Mouse (Mus musculus): ENCODE results near the gene Tuba3a. TPM values are rescaled to one million over a fixed set of nuclear protein-coding genes. Genes with fewer than 3 reads are reported as not detected.

Gene Tuba3a
- polyA plus RNA-seq (2015; fragmentation: Nextera tagmentation; extraction: Ambion mirVana), result not detected in 2 replicates

DNA sequence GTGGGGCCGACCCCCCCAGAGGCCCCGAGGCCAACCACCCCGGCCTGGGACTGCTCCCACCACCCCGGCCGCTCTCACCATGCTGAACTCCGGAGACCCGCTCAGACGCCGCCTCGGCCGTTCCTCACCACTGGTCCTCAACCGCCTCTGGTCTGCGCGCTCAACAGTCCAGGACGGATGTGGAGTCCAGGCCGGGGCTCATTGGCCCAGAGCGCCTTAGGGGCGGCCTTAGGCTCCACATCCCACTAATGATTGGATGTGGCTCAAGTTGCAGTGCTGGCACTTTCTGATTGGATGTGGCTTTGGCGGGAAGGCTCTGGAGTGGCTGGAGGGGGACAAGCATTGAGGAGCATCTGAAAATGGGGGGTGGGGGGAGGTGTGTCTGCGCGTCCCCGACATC is at the start of gene Tuba3a:
Gene Tuba3a (minus strand): TSS at position 153 of the 400 bp plus-strand sequence.

GRCm38 (mm10) chr6:125320323-125320722 is 34.5 kb upstream of the Tuba3a start, which contains the start of gene Scnn1a:
Gene Scnn1a (plus strand): TSS chr6:125320659.

GRCm38 (mm10) chr6:125313546-125314230 is 27.8 kb upstream of the Tuba3a start, which contains the start of gene Ltbr:
Gene Ltbr (minus strand): TSS chr6:125313885.

GRCm38 (mm10) chr6:125236782-125237181 is 49.1 kb downstream of the Tuba3a start, which contains the start of gene Cd27:
Gene Cd27 (minus strand): TSS chr6:125237010.

GRCm38 (mm10) chr6:125231117-125232044 is 54.5 kb downstream of the Tuba3a start, which contains the start of gene Tapbpl:
Gene Tapbpl (minus strand): TSS chr6:125231860.

Small RNA genes lying within 50 kb of the gene (microRNA-seq; reads per million reads assigned to microRNA genes)
- gene Mir8113, result not detected

Other genes starting within 250 kb of the Tuba3a start
- gene Ing4, start 246.3 kb downstream of the Tuba3a start, polyA plus RNA-seq (2015; fragmentation: Nextera tagmentation; extraction: Ambion mirVana), result 91.2 and 93.6 TPM in 2 replicates
- gene Acrbp, start 236.4 kb downstream of the Tuba3a start, polyA plus RNA-seq (2015; fragmentation: Nextera tagmentation; extraction: Ambion mirVana), result 18.7 and 19.3 TPM in 2 replicates
- gene Lpar5, start 218.1 kb downstream of the Tuba3a start, polyA plus RNA-seq (2015; fragmentation: Nextera tagmentation; extraction: Ambion mirVana), result 0.71 and 0.94 TPM in 2 replicates
- gene Chd4, start 190.1 kb downstream of the Tuba3a start, polyA plus RNA-seq (2015; fragmentation: Nextera tagmentation; extraction: Ambion mirVana), result 90.4 and 92.6 TPM in 2 replicates
- 37.5 and 39.7 TPM in 2 replicates for gene Nop2, start 154.1 kb downstream of the Tuba3a start, polyA plus RNA-seq (2015; fragmentation: Nextera tagmentation; extraction: Ambion mirVana)
- 24.5 and 27.5 TPM in 2 replicates for gene Iffo1, start 140.8 kb downstream of the Tuba3a start, polyA plus RNA-seq (2015; fragmentation: Nextera tagmentation; extraction: Ambion mirVana)
- gene Gapdh, start 119.6 kb downstream of the Tuba3a start, polyA plus RNA-seq (2015; fragmentation: Nextera tagmentation; extraction: Ambion mirVana), result 1,880 and 2,030 TPM in 2 replicates
- 17.6 and 23.0 TPM in 2 replicates for gene Ncapd2, start 94.3 kb downstream of the Tuba3a start, polyA plus RNA-seq (2015; fragmentation: Nextera tagmentation; extraction: Ambion mirVana)
- gene Mrpl51, start 94.2 kb downstream of the Tuba3a start, polyA plus RNA-seq (2015; fragmentation: Nextera tagmentation; extraction: Ambion mirVana), result 166 and 188 TPM in 2 replicates
- 148 and 157 TPM in 2 replicates for gene Vamp1, start 70.5 kb downstream of the Tuba3a start, polyA plus RNA-seq (2015; fragmentation: Nextera tagmentation; extraction: Ambion mirVana)
- gene Tapbpl, start 54.2 kb downstream of the Tuba3a start, polyA plus RNA-seq (2015; fragmentation: Nextera tagmentation; extraction: Ambion mirVana), result 7.7 and 9.3 TPM in 2 replicates
- gene Cd27, start 49.0 kb downstream of the Tuba3a start, polyA plus RNA-seq (2015; fragmentation: Nextera tagmentation; extraction: Ambion mirVana), result 2.5 TPM in 2 replicates
- 17.2 and 19.2 TPM in 2 replicates for gene Ltbr, start 27.8 kb upstream of the Tuba3a start, polyA plus RNA-seq (2015; fragmentation: Nextera tagmentation; extraction: Ambion mirVana)
- 1.2 and 1.6 TPM in 2 replicates for gene Scnn1a, start 34.6 kb upstream of the Tuba3a start, polyA plus RNA-seq (2015; fragmentation: Nextera tagmentation; extraction: Ambion mirVana)
- 16.0 and 20.3 TPM in 2 replicates for gene Tnfrsf1a, start 63.3 kb upstream of the Tuba3a start, polyA plus RNA-seq (2015; fragmentation: Nextera tagmentation; extraction: Ambion mirVana)
- 0.18 and 0.23 TPM in 2 replicates for gene Plekhg6, start 94.8 kb upstream of the Tuba3a start, polyA plus RNA-seq (2015; fragmentation: Nextera tagmentation; extraction: Ambion mirVana)
- gene Cd9, start 208.7 kb upstream of the Tuba3a start, polyA plus RNA-seq (2015; fragmentation: Nextera tagmentation; extraction: Ambion mirVana), result 175 and 216 TPM in 2 replicates

Measured in neural tube, postnatal 0 days (tissue).